Mouse (Mus musculus) urinary bladder, postnatal 25 days (tissue): ENCODE data around the gene Hmga1b.
"Not testable (repeated sequence)": the region's sequence is repeated elsewhere in the genome, so short reads cannot be mapped to it uniquely, and the experiment has no call there.

Experiments used
- DNase-seq: peaks from one replicate; pipeline ENCODE4 v3.0.0; 2022; ENCODE audit warnings: low spot score

Hmga1b gene

DNA sequence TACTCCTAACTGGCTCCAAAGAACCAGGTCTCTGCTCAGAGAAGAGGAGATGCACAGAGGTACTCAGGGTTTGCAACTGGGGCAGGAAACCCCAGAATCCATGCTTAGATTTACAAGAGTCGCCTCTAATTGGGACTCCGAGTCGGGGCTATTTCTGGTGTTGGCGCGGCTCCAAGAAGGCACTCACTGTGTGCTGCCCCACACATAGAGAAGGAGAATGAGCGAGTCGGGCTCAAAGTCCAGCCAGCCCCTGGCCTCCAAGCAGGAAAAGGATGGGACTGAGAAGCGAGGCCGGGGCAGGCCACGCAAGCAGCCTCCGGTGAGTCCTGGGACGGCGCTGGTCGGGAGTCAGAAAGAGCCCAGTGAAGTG, at the start of gene Hmga1b:
TSS of gene Hmga1b (plus strand) at position 123 of the 370 bp plus-strand sequence.
- not testable (repeated sequence) for DNase-seq

DNA sequence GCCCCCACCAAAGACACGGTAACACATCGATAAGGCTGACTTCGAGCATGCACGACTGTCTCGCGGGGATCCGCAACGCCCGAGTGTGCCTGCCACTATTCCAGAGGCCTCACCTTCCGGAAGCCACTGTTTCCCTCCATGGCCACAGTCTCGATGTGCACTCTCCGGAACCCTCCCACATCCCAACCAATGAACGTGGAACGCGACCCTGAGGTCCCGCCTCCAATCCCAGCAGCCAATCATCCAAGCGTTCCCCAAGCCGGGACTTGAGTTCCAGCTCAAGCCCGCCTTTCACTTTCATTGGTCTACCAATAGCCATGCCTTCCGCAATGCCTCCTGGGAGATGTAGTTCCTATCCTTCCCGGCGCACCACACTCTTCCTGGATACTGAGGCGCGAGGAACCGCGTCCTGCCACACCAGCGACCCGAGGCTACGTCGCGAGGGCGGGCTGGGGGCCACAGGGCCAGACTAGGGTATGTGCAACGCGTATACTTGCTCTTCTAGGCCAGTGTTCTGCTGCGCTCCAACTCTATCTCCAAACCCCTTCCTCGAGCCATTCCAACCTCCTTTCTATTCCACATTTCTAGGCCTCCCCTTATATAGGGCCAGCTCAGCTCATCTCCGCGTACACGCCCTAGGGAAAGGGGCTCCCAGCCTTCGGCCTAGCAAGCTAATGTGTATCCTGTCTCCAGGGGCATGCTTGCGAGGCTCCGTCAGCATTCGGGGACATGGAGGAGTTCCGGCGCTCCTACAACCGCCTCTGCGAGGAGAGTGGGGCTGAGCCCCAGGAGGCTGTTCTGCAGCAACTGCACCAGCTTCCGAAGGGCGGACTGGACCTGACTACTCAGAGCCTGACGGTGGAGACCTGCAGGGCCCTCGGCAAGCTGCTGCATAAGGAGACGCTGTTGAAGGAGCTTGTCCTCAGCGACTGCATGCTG, 48.7 kb upstream of the Hmga1b start, which contains the start of the genes Cenpx and Lrrc45:
TSS of gene Cenpx (minus strand) at position 159 of the 939 bp plus-strand sequence.
TSS of gene Lrrc45 (plus strand) at position 346 of the 939 bp plus-strand sequence.
- peak; percentile 88 for DNase-seq

DNA sequence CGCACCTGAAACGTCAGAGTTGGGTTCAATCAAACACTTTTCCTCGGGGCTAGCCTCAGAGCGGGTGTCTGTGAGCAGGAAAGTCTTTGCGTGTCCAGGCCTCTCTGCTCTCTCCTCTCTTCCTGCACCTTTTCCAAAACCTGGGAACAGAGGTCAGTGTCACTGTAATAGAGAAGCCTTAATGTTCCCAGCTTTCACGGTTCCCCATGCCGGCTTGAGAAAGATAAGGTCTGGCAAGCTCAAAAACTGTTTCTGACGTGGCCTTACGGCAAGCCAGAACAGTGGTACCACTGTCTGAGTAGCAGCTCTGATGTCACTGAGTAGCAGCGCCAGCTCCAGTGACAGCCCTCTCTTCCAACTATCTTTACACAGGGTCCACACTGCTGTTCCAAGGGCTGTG, 48.0 kb upstream of the Hmga1b start:
- no peak for DNase-seq

DNA sequence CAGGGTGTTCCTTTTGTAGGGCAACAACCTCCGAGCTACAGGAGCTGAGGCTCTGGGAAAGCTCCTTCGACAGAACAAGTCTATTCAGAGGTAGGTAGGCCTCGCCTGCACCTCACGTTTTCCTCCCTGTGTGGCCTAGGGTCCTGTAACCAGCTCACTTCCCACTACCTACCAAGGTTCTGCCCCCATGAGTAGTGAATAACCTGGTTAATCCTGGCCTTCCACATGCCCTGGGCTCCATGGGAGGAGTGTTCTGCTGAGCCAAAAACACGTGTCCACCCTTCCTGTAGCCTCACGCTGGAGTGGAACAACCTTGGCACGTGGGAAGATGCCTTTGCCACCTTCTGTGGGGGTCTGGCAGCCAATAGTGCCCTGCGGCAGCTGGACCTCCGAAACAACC, 47.5 kb upstream of the Hmga1b start:
- no peak for DNase-seq

DNA sequence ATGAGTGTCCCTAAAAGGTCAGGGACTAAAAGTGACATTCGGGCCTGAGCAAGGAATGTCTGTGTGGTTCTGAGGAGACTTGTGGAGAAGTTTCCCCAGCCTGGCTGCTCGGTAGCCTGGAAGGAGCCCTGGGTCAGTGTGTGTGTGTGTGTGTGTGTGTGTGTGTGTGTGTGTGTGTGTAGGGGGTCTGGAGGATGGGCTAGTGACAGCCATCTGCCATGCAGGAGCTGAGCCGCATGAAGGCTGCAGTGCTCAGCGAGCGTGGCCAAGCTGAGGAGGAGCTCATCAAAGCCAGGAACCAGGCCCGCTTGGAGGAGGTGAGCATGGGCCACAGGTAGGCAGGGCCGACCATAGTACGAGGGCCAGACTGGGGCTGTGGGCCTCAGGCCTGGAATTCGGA, 43.4 kb upstream of the Hmga1b start:
- DNase-seq, result no peak

DNA sequence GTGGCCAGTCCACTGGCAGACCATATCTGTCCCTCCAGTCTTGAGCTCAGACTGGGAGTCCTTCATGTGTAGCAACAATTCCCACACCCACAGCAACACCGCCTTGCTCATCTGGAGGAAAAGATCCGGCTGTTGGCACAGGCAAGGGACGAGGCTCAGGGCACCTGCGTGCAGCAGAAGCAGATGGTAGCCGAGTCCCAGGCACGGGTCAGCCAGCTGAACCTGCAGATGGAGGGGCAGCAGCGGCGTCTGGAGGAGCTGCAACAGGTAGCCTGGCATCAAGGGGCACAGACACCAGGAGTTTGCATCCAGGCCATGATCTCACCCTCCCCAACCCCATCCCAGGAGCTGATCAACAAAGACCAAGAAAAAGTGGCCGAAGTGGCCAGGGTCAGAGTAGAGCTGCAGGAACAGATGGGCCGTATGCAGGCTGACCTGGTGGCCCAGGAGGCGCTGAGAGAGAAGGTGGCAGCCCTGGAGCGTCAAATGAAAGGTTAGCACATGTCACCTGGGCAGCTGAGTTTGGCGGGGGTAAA, 42.7 kb upstream of the Hmga1b start:
- DNase-seq, result no peak

DNA sequence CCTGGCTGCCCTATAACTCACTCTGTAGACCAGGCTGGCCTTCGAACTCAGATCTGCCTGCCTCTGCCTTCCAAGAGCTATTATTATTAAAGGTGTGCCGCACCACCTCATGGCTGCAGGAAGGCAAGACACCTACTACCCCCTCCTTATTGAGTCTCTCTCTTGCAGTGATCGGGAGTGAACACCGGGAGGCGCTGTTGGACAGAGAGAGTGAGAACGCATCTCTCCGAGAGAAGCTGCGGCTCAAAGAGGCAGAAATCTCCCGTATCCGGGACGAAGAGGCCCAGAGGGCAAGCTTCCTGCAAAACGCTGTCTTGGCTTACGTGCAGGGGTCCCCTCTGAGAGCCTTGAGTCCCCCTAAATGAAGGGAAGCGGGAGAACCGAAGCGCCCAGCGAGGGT, 42.1 kb upstream of the Hmga1b start:
- DNase-seq, result peak; percentile 91

DNA sequence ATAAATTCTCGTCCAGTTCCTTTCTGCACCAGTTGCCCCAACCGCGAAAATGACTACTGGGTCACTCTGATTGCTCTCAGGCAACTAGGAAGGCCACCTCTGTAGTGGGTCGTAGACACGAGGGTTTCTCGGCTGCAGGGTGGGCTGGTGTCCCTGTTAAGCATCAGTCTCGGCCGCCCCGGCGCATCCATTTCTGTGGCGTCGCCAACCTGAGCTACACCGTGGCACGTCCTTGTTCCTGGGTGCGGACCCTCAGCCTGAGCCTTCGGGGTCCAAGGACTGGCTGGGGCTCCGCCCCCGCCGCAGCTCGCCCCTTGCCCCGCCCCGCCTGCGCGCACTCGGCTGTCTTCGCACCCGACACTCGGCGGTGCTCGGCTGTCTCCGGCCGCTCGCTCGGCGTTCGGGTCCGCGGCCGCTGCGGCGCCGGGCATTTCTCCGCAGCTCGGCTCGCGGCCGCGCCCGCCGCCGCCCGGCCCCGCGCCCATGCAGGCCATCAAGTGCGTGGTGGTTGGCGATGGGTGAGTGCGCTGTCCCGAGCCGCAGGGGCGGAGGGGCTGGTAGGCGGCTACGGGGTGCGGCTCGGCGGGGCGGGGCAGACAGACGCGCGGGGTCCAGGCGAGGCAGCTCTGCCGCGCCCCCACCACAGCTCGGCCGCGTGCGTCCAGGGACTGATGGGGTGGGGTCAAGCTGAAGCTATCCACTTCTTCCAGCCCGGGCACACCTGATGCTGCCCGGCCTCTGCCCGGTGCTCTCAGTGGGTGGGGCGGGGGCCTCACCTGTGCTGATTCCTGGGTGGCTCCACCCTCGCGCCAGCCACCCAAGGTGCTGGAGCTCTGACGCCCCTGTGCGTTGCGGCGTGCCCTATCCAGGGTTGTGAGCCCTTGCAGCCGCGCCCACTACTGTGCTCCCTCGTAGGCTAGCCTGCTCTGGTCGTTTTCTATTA, 41.2 kb upstream of the Hmga1b start, which contains the start of gene Rac3:
TSS of gene Rac3 (plus strand) at position 347 of the 943 bp plus-strand sequence.
- DNase-seq, result peak; percentile 57

DNA sequence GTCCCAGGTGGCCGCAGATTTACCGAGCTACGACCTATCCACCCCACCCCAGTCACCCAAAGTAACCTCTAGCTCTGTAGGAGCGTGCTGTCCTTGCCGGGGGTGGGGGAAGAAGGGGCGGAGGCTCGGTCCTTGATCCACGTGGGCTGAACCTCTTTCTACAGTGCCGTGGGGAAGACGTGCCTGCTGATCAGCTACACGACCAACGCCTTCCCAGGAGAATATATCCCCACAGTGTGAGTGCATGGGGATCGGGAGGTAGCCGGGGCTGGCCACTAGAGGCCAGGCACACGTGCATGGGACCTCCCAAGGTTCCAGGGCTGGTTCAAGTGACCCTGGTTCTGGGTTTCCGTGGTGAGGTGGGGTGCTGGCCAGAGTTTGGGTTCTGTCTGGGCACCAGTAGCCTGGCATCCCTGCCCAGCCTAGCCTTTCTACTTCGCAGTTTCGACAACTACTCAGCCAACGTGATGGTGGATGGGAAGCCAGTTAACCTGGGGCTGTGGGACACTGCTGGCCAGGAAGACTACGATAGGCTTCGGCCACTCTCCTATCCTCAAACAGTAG, 40.4 kb upstream of the Hmga1b start:
- DNase-seq, result no peak

DNA sequence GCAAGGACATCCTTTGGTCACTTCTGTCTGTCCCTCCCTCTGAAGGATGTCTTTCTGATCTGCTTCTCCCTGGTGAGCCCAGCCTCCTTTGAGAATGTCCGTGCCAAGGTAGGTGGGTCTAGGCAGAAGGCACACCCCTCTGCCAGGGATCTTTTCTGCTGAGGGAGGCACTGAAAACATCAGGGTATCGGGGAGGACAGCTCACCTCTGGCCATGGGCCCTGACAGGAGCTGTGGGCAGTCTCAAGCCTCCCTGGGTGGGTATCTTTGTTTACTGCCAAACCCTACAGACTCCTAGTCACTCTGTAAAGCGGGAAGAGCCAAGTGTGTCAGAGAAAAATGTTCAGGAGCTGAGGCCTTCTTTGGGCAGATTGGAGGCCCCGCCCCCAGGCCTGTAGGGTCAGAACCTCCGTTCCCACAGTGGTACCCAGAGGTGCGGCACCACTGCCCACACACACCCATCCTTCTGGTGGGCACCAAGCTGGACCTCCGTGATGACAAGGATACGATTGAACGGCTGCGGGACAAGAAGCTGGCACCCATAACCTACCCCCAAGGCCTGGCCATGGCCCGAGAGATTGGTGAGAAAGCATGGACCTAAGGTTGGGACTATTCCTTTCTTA, 39.7 kb upstream of the Hmga1b start:
- no peak for DNase-seq

DNA sequence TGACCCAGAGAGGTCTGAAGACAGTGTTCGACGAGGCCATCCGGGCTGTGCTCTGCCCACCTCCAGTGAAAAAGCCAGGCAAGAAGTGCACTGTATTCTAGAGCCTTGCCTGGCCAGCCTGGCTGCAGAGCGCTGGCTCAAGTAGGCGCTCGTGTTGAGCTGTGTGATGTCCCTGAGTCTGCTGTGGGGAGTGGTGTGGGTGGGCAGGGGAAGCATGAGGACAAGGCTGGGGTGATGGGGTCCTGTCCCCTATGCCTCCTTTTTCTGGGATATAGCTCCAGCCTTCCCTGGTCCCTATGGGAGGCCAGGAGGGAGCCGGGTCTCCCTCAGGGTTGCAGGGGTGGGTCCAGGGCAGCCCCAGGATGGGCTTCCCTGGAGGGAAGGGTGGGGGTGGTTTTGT, 39.1 kb upstream of the Hmga1b start:
- no peak for DNase-seq

DNA sequence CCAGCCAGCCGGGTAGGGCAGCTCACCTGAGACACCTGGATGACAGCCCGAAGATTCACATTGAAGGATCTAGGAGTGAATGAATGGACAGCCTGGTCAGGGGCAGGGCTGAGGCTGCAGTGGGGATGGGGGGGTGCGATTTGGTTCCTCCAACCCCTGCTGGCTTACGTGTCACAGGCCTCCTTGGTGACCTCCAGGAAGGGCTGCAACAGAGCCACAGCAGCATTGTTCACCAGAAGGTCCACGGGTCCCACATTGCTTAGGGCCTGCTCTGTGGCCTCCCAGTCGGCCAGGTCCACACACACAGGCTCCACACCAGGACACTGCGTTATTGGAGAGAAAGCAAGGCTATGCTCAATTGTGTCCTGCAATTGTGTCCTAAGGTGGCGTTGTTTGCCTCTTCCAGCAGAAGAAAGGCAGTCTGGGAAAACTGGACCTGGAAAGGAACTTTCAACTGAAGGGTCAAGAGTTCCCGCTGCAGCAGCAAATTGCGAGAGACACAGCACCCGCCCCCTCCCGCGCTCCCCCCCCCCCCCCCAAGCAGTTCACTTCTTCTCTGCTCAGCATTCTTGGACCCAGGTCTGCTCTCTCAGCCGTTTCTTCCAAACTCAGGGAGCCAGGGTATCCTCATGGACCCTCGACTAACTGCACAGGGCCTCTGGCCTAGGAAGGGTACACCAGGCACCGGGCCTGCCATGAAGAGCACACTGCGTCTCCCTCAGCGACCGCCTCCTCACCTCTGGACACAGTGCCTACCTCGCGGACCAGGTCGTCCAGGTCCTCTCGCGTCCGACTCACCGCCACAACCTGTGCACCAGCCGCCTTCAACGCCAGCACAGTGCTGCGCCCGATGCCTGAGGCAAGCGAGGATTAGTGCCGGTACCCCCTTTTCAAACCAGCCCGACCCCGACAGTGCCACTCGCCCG, 36.1 kb upstream of the Hmga1b start:
- no peak for DNase-seq

DNA sequence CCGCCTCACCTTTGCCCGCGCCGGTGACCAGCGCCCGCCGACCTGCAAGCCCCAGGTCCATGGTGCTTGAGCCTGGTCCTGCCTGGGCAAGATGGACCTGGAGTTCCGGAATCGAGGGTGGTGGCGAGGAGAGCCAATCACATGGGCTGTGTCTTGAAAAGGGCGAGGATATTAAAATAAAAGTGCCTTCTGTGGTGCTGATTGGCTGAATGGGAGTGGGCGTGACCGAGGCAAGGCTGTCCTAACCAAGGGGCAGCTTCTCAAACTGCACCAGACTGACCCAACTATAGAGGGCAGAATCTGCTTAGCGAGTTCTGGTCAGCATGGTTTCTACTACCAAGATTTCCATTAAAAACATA, 35.4 kb upstream of the Hmga1b start, which contains the start of gene Dcxr:
TSS of gene Dcxr (minus strand) at position 113 of the 359 bp plus-strand sequence.
- DNase-seq, result peak; percentile 76

DNA sequence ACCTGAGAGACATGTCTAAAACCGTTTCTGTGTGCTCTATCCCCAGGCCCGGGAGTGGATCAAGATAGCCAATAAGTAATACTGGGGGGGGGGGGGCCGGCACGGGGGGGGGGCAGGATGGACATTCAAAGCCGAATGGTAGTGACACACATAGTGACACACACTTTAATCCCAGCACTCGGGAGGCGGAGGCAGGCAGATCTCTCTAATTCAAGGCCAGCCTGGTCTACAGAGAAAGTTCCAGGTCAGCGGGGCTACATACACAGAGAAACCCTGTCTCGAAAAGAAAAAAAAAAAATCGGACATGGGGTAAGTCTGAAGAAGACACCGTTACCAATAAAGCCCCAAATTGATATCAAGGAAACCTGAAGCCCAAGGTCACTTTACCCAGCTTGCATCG, 35.0 kb upstream of the Hmga1b start:
- DNase-seq, result no peak

DNA sequence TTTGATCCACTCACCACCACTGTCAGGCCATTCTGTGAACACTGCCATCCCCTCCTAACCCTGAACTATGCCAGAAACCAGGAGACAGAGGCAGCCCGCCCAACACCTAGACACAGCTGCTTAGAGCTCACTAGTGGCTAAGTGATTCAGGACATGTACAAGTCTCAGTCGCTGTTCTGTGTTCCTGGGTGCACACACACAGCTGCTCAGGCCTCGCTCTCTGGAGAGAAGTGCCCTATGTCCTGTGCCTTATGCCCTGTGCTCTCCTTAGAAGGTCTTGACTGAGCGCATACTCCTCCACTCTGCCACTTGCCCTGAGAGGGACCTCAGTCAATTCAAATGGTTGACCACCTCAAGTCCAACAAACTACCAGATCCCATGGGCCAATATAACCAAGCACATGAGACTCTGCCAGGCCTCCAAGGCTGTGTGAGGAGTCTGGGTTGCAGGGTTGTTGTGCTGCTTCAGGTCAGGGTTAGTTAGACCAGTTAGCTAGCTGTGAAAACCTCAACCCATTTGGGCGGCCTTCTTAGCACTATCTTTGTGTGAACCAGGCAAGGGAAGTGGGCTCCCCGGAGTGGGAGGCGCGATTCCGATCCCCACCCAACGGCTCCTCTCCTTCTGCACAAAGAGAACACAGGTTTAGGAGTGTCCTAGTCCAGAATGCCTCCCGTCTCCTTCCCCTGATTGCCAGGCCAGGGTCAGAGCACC, 33.9 kb upstream of the Hmga1b start:
- no peak for DNase-seq

DNA sequence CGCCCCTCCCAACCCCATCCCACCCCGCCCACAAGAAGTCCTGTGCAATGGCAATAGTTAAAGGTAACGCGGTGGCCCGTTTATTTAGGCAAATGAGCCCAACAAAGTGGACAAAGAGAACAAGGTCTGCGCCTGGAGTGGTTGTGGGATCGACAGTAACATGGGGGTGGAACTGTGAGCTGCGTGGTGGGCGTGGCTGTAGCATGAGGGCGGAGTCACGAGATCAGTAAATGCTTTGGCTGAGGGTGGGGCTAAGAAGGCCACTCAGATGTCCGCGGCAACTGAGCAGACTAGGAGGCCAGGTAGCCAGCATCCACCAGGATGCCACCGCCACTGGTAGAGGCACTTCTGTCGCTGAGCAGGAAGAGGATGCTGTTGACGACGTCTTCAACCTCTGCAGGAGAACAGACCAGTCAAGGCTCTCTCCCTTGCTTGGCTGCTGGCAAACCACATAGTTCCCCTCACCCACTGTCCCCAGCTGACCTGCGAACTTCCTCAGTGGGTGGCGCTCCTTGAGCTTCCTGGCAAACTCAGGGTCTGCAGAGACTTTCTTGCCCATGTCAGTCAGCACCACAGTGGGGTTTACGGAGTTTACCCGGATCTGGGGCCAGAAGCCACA, 33.1 kb upstream of the Hmga1b start:
- not testable (repeated sequence) for DNase-seq

DNA sequence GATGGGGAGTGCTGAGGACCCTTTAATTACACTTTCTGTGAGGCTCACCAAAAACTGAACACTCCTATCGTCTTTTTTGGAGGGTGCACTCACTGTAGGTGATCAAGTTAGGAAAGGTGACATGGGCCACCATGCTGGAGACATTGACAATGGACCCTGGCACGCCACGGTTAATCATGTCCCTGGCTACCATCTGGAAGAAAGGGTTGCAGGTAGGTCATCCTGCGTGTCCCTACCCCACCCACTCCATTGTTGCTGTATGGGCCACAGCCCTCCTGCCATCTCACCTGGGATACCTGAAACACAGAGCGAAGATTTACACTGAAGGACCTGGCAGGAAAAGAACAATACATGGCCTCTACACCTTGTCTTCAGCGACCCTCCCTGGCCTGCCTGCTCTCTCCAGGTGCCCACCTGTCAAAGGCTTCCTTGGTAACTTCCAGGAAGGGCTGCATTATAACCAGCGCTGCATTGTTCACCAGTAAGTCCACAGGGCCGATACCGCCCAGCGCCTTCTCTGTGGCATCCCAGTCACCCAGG, 32.2 kb upstream of the Hmga1b start:
- DNase-seq, result no peak

DNA sequence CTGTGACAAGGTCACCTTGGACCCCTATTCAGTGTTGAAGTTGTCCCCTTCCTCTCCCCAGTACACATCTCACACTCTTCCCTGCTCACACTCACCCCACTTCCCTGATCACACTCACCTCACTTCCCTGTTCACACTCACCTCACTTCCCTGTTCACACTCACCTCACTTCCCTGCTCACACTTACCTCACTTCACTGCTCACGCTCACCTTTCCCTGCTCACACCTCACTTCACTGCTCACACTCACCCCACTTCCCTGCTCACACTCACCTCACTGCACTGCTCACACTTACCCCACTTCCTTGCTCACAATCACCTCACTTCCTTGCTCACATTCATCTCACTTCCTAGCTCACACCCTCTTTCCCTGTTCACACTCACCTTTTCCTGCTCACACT, 31.2 kb upstream of the Hmga1b start:
- no peak for DNase-seq
